Mouse (Mus musculus): Measurements from ENCODE around the gene Miox. TPM values are rescaled to one million over a fixed set of nuclear protein-coding genes. Genes with fewer than 3 reads are reported as not detected.

Gene Miox
- total and polyA plus RNA-seq, 3 experiments: not detected

GRCm38 (mm10) chr15:89297695-89298094, 36.5 kb upstream of the Miox start:
- H3K27me3 ChIP-seq (ENCODE audit: control insufficient read depth in 1 of 2, insufficient read depth in 2 of 2, low read length in 2 of 2): no peaks in the 10 kb centered on the region
- H3K4me3 ChIP-seq (ENCODE audit: control insufficient read depth in 1 of 2, insufficient read depth in 1 of 2, low read depth in 2 of 2, low read length in 2 of 2): no peak overlapping the region
- DNase-seq (ENCODE audit: low read depth, low spot score): no peak
- H3K36me3 ChIP-seq (ENCODE audit: control insufficient read depth in 1 of 2, insufficient read depth in 2 of 2, low read length in 2 of 2): peaks cover 0 to 2% of the 10 kb centered on the region in 2 experiments; a peak in 2 of 4 replicates
- no peaks in the 10 kb centered on the region for H3K9me3 ChIP-seq (replicated peaks; ENCODE audit: insufficient read depth, low read length)
- no peaks in the 10 kb centered on the region for H3K4me1 ChIP-seq (ENCODE audit: control insufficient read depth in 1 of 2, insufficient read depth in 2 of 2, low read length in 2 of 2)
- H3K9ac ChIP-seq (ENCODE audit: control insufficient read depth, low read depth, low read length, poor library complexity, severe bottlenecking): no peak overlapping the region
- TF ChIP-seq MYB (IDR thresholded peaks at IDR 0.05; ENCODE audit: low read depth, low read length): no peak
- TF ChIP-seq RCOR1 (IDR thresholded peaks at IDR 0.05; ENCODE audit: low read depth, low read length): no peak
- no peak for TF ChIP-seq EP300 (IDR thresholded peaks at IDR 0.05; ENCODE audit: low read depth in 1 of 2, low read length in 2 of 2)
- no peak for TF ChIP-seq CHD2 (IDR thresholded peaks at IDR 0.05; ENCODE audit: low read length)
- no peak for TF ChIP-seq SIN3A (IDR thresholded peaks at IDR 0.05; ENCODE audit: low read length)
- TF ChIP-seq E2F4 (IDR thresholded peaks at IDR 0.05; ENCODE audit: borderline replicate concordance, low read depth, low read length): no peak
- no peak for TF ChIP-seq MEF2A (IDR thresholded peaks at IDR 0.05; ENCODE audit: extremely low read depth, insufficient replicate concordance, low read depth, low read length, poor library complexity, severe bottlenecking)
- no peak for TF ChIP-seq KAT2A (conservative IDR thresholded peaks at IDR 0.05; ENCODE audit: low read depth, low read length)
- TF ChIP-seq ZNF384 (IDR thresholded peaks at IDR 0.05; ENCODE audit: low read depth, low read length): no peak
- no peak for TF ChIP-seq ZC3H11A (IDR thresholded peaks at IDR 0.05; ENCODE audit: low read depth, low read length)
- TF ChIP-seq ETS1 (IDR thresholded peaks at IDR 0.05; ENCODE audit: low read depth, low read length): no peak
- no peak for TF ChIP-seq CTCF (IDR thresholded peaks at IDR 0.05 in 2 of 3, conservative IDR thresholded peaks at IDR 0.05 in 1 of 3; ENCODE audit: control insufficient read depth in 1 of 3, insufficient read depth in 1 of 3, low read depth in 2 of 3, low read length in 3 of 3, poor library complexity in 1 of 3, severe bottlenecking in 1 of 3)
- no peak for TF ChIP-seq MXI1 (IDR thresholded peaks at IDR 0.05; ENCODE audit: low read depth, low read length)
- TF ChIP-seq TCF12 (IDR thresholded peaks at IDR 0.05; ENCODE audit: low read depth, low read length): no peak
- no peak for TF ChIP-seq NELFE (IDR thresholded peaks at IDR 0.05; ENCODE audit: low read depth, low read length)
- TF ChIP-seq SMC3 (IDR thresholded peaks at IDR 0.05; ENCODE audit: low read depth, low read length): no peak
- H3K27ac ChIP-seq (ENCODE audit: control insufficient read depth, low read depth, low read length): no peak overlapping the region
- no peaks in the 10 kb centered on the region for H3K79me2 ChIP-seq (ENCODE audit: control insufficient read depth, insufficient read depth, low read length, poor library complexity)

DNA sequence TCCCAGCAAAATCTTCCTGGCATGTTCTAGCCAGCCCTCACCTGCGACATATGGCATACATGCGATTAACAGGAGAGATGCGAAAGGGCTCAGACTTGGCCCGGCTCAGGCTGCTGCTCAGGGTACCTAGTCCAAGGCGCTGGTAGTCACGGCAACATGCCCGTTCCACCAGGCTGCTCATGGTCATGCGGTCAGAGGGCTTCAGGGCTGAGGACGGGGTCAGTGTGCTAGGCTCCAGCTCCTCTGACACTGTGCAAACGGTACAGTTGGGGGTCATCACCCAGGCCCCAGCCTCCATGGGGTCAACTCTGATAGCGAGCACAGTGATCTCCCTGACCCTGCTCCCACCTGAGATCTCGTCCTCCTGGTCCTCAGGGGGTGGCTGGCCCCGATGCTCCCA, 34.0 kb upstream of the Miox start:
- Histone ChIP-seq H3K9me3 (replicated peaks; ENCODE audit: insufficient read depth, low read length) (no peaks in the 10 kb centered on the region), H3K4me1 (ENCODE audit: control insufficient read depth in 1 of 2, insufficient read depth in 2 of 2, low read length in 2 of 2) (no peaks in the 10 kb centered on the region), H3K36me3 (ENCODE audit: control insufficient read depth in 1 of 2, insufficient read depth in 2 of 2, low read length in 2 of 2) (peaks cover 0 to 2% of the 10 kb centered on the region in 2 experiments; a peak in 1 of 4 replicates), H3K9ac (ENCODE audit: control insufficient read depth, low read depth, low read length, poor library complexity, severe bottlenecking) (no peak overlapping the region), H3K27me3 (ENCODE audit: control insufficient read depth in 1 of 2, insufficient read depth in 2 of 2, low read length in 2 of 2) (no peaks in the 10 kb centered on the region), H3K79me2 (ENCODE audit: control insufficient read depth, insufficient read depth, low read length, poor library complexity) (no peaks in the 10 kb centered on the region), H3K4me3 (ENCODE audit: control insufficient read depth in 1 of 2, insufficient read depth in 1 of 2, low read depth in 2 of 2, low read length in 2 of 2) (no peak overlapping the region), H3K27ac (ENCODE audit: control insufficient read depth, low read depth, low read length) (no peak overlapping the region)
- no peak for DNase-seq (ENCODE audit: low read depth, low spot score)
- no peak for TF ChIP-seq MYC (IDR thresholded peaks at IDR 0.05; ENCODE audit: low read depth, low read length)
- TF ChIP-seq RCOR1 (IDR thresholded peaks at IDR 0.05; ENCODE audit: low read depth, low read length): no peak
- no peak for TF ChIP-seq ELF1 (IDR thresholded peaks at IDR 0.05; ENCODE audit: low read depth, low read length)
- no peak for TF ChIP-seq MEF2A (IDR thresholded peaks at IDR 0.05; ENCODE audit: extremely low read depth, insufficient replicate concordance, low read depth, low read length, poor library complexity, severe bottlenecking)
- no peak for TF ChIP-seq JUND (IDR thresholded peaks at IDR 0.05; ENCODE audit: low read depth, low read length)
- TF ChIP-seq TCF12 (IDR thresholded peaks at IDR 0.05; ENCODE audit: low read depth, low read length): no peak
- no peak for TF ChIP-seq USF2 (IDR thresholded peaks at IDR 0.05; ENCODE audit: borderline replicate concordance in 1 of 2, insufficient read depth in 1 of 2, low read depth in 1 of 2, low read length in 2 of 2)
- TF ChIP-seq RAD21 (IDR thresholded peaks at IDR 0.05; ENCODE audit: low read depth, low read length): no peak
- no peak for TF ChIP-seq NRF1 (IDR thresholded peaks at IDR 0.05; ENCODE audit: insufficient read depth, low read depth, low read length, poor library complexity, severe bottlenecking)
- TF ChIP-seq POLR2AphosphoS5 (IDR thresholded peaks at IDR 0.05; ENCODE audit: borderline replicate concordance, low read depth, low read length): no peak
- no peak for TF ChIP-seq E2F4 (IDR thresholded peaks at IDR 0.05; ENCODE audit: borderline replicate concordance, low read depth, low read length)
- no peak for TF ChIP-seq MXI1 (IDR thresholded peaks at IDR 0.05; ENCODE audit: low read depth, low read length)
- no peak for TF ChIP-seq CTCF (IDR thresholded peaks at IDR 0.05 in 2 of 3, conservative IDR thresholded peaks at IDR 0.05 in 1 of 3; ENCODE audit: control insufficient read depth in 1 of 3, insufficient read depth in 1 of 3, low read depth in 2 of 3, low read length in 3 of 3, poor library complexity in 1 of 3, severe bottlenecking in 1 of 3)
- TF ChIP-seq NELFE (IDR thresholded peaks at IDR 0.05; ENCODE audit: low read depth, low read length): no peak
- no peak for TF ChIP-seq MYB (IDR thresholded peaks at IDR 0.05; ENCODE audit: low read depth, low read length)
- TF ChIP-seq MAX (IDR thresholded peaks at IDR 0.05; ENCODE audit: low read length): no peak
- no peak for TF ChIP-seq UBTF (IDR thresholded peaks at IDR 0.05; ENCODE audit: borderline replicate concordance, insufficient read depth, low read depth, low read length)

Data from MEL (cell line).